Mouse (Mus musculus) E14TG2a.4 (cell line): Measurements from ENCODE around the gene Ubr4.

Source experiments
- CTCF ChIP-seq: conservative IDR thresholded peaks from 2 replicates; pipeline ENCODE4 v1.5.1; 2014; ENCODE audit warnings: low read length
- NANOG ChIP-seq: IDR thresholded peaks from 2 replicates; pipeline ENCODE4 v1.6.1; 2014; ENCODE audit warnings: borderline replicate concordance, low read length, mixed read lengths
- POU5F1 ChIP-seq: IDR thresholded peaks from 2 replicates; pipeline ENCODE4 v1.6.1; 2014; ENCODE audit warnings: low read length, borderline replicate concordance

GRCm38 (mm10) chr4:139481400-139481799 lies 129.0 kb downstream of the Ubr4 start:
- TF ChIP-seq CTCF (no peak), POU5F1 (no peak), NANOG (no peak)
